Mouse (Mus musculus) adipose tissue, adult 10 weeks (tissue): ENCODE data around the gene Nsd1. TPM values are rescaled to one million over a fixed set of nuclear protein-coding genes. Genes with fewer than 3 reads are reported as not detected.

Experiments
- polyA plus RNA-seq: library from polyadenylated mRNA; stranded (reverse); fragments of 350-450 nt; fragmentation: Illumina TruSeq; extraction: RNeasy Lipid Tissue Mini Kit (QIAGEN cat#74804); gene quantifications from one replicate; pipeline ENCODE4 v1.2.3, GENCODE M21; 2014; ENCODE audit warnings: low read depth, low replicate concordance

Nsd1 gene
- polyA plus RNA-seq = 36.5 TPM

DNA sequence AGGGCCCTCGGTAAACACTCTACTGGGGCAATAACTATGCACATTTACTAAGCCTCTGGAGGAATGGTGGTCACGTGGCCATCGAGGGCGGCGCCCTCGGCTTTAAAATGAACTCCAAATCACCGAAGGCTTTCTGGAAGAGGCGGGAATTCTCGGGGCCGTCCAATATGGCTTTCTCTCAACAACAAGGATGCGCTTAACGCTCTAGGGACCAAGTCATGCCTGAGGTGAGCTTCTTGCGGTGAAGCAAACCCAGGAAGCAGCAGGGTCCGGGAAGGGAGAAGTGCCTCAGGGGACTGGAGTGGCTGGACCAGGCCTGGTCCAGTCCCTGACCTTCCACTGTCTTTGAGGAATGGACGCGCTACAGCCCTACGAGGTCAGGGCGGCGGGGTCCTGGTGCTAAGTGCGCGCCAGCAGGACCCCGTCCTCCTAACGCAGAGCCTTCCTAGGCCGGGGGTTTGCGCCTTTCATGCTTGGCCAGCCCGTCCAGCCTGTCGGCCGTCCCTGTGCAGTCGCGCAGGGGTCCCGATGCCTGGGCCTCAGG lies at the start of gene Nsd1:
Gene Nsd1, plus strand, starts transcription at position 134 of the 544 bp plus-strand sequence.

DNA sequence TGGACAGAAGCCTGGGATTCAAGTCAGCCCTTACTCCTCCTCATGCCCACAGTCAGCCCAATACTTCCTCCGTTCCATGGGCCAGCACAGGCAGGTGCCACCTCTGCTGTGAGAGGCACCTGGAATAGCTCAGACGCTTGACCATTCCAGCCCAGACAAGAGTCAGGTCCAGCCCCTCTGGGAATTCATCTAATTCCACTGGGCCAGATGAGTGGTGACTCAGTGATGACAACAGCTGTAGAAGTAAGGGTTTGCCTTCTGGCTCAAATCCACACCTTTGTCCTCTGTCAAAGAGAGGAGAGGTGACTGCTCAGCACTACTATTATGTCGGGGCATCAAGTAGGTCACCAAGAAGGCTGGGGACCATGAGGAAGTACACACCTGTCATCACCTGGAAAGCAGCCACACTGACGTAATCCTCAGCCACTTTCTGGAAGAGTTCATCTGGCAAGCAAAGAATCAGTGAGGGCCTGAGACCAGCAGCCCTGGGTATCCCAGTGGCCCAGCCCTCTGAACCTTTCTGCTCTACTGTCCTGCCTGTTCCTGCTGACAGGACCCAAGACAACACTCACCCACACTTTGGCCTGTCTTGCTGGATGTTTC lies 110.5 kb downstream of the Nsd1 start, which contains the start of gene Prelid1:
Gene Prelid1, plus strand, starts transcription at position 570 of the 603 bp plus-strand sequence.

DNA sequence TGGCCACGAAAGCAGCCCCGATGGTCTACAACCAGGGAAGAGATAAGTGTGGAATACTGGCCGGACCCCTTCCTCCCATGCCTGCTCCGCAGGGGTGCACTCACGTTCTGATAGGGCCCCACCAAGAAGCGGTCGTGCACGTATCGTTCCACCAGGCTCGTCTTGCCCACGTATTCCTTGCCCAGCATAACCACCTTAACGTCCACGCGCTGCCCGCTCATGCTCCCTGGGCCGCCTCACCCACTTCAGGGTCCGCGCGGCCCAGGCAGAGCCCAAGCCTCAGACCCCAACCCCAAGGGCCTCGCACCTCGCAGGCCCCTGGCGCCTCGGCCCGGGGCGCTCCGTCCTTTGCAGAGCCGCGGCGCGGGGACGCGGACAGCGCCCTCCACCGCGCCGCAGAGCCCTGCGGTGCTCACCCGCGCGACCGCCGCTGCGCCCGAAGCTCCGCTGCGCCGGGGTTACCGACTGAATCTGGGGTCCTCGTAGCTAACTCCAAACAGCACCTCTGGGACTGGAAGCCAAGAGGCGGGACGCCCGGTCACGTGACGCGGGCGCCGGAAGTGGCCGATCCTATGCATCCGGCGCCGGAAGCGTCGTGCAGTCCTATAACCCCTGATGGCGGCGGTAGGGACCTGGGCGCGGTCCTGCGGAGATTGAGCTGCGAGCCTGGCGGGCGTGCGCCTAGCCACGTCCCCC lies 112.0 kb downstream of the Nsd1 start, which contains the start of gene Rab24:
Gene Rab24, minus strand, starts transcription at position 513 of the 696 bp plus-strand sequence.

DNA sequence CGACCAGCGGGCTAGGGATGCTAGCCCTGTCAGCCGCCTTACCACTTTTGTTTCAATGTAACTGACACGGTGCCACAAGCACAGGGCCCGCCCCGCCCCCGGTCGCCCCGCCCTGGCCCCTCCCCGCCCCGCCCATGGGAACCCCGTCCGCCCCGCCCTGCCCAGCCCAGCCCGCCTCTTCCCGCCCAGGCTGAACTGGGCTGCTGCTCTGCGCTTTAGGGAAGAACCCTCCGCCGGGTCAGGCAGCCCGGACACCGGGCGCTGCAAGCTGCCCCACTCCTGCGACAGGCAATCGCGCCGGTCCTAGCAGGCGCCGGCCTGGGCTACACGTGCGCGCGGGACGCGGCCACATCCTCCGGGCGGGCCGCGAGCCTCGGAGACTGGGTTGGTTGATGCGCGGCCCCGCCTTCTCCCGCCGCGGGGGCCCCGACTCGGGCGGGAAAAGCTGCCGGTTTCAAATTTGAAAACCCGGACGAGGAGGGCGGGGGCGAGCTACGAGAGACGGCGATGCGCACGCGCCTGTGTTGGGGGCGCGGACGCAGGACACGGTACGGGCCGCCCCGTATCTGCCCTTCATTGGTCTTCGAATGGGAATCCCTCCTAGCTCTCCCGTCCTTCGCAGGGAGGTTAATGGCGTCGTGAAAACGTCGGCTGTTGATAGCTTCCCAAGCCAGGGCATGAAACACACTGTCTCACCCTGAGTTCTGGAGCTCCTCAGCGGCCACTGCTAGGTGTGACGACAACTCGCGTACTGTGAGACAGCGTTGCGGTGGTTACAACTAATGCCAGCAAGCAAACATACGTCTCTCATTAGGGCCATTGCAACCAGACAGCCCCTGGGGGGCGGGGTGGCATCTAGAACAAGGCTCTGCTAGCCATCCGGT lies 120.3 kb downstream of the Nsd1 start, which contains the start of gene Mxd3:
Gene Mxd3, minus strand, starts transcription at position 141 of the 884 bp plus-strand sequence.

DNA sequence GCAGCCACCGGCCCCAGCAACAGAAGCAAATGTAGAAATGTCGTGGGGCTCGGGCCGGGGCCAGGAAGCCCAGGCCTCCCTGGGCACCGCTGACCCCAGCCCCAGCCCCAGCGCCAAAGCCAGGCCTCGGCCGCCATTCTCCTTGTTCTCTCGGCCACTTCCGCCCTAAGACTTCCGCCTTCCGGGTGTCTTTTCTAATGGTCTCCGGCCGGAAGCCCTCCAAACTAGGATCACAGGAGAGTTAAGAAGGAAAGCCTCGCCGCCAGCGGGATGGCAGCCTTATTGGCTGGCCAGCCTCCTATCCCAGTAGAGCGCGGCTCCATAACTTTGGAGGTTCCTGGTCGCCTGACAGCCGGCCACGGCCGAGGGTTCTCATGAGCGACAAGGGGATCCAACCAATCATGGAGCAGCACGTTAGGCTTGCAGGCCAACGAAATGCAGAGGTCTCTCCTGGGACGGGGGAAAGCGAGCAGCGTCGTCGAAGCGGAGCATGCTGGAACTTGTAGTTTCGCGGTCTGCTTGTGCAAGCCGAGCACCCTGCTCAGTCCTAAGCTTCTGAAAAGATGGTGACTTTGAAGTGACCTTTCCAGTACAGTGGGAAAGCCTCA lies 153.0 kb downstream of the Nsd1 start, which contains the start of gene Lman2:
Gene Lman2, minus strand, starts transcription at position 331 of the 608 bp plus-strand sequence.

Other genes starting within 250 kb of the Nsd1 start
- gene Hk3, start 188.4 kb upstream of the Nsd1 start, polyA plus RNA-seq = 3.2 TPM
- 38.4 TPM for gene Uimc1, start 109.5 kb upstream of the Nsd1 start, polyA plus RNA-seq
- 20.3 TPM for gene Zfp346, start 104.5 kb upstream of the Nsd1 start, polyA plus RNA-seq
- not detected for gene Gm17617, start 76.2 kb upstream of the Nsd1 start, polyA plus RNA-seq
- gene Fgfr4, start 57.1 kb upstream of the Nsd1 start, polyA plus RNA-seq = 4.6 TPM
- gene Prelid1, start 110.7 kb downstream of the Nsd1 start, polyA plus RNA-seq = 161 TPM
- 67.2 TPM for gene Rab24, start 112.2 kb downstream of the Nsd1 start, polyA plus RNA-seq
- 1.2 TPM for gene Mxd3, start 120.0 kb downstream of the Nsd1 start, polyA plus RNA-seq
- 250 TPM for gene Lman2, start 153.0 kb downstream of the Nsd1 start, polyA plus RNA-seq
- gene Rgs14, start 159.9 kb downstream of the Nsd1 start, polyA plus RNA-seq = 2.2 TPM
- gene Slc34a1, start 188.4 kb downstream of the Nsd1 start, polyA plus RNA-seq = 0.87 TPM
- 3.0 TPM for gene Pfn3, start 205.4 kb downstream of the Nsd1 start, polyA plus RNA-seq
- gene F12, start 217.0 kb downstream of the Nsd1 start, polyA plus RNA-seq = not detected
- 30.4 TPM for gene Grk6, start 235.3 kb downstream of the Nsd1 start, polyA plus RNA-seq